Mouse (Mus musculus) heart, embryonic 13.5 days (tissue): ENCODE measurements at regions not wholly inside any gene's neighbourhood (a gene's known extent, or its start where the extent isn't known, plus 50 kb on each side); places are given as distances from the start of the nearest gene placed in this dataset.

Experiments used
- ATAC-seq: fragments of 200-750 bp; cut with Nextera tagmentation; 2 replicates; pipeline ENCODE4 v1.8.0; 2017; ENCODE audit warnings: moderate TSS enrichment; ENCODE audit not compliant: insufficient number of reproducible peaks, low FRiP score, low TSS enrichment; ENCODE audit errors: extremely low read depth
- H3K27ac ChIP-seq: fragments of 300-500 bp; sonication (generic); replicated peaks from 2 replicates; pipeline ENCODE4 v1.5.1; 2015; ENCODE audit warnings: moderate library complexity, mild to moderate bottlenecking, inconsistent platforms
- H3K27me3 ChIP-seq: fragments of 300-500 bp; sonication (generic); replicated peaks from 2 replicates; pipeline ENCODE4 v1.6.1; 2015; ENCODE audit warnings: mild to moderate bottlenecking, inconsistent platforms
- H3K36me3 ChIP-seq: fragments of 300-500 bp; sonication (generic); 2 replicates; pipeline ENCODE4 v1.6.1; 2015; ENCODE audit warnings: mild to moderate bottlenecking, inconsistent platforms
- H3K4me1 ChIP-seq: fragments of 300-500 bp; sonication (generic); 2 replicates; pipeline ENCODE4 v1.6.1; 2015; ENCODE audit warnings: inconsistent platforms
- H3K4me2 ChIP-seq: fragments of 300-500 bp; sonication (generic); 2 replicates; pipeline ENCODE4 v1.6.1; 2015; ENCODE audit warnings: inconsistent platforms, mild to moderate bottlenecking, moderate library complexity
- H3K4me3 ChIP-seq: fragments of 300-500 bp; sonication (generic); 2 replicates; pipeline ENCODE4 v1.5.1; 2015; ENCODE audit warnings: moderate library complexity, mild to moderate bottlenecking, inconsistent platforms
- H3K9ac ChIP-seq: fragments of 300-500 bp; sonication (generic); 2 replicates; pipeline ENCODE4 v1.6.1; 2015; ENCODE audit warnings: inconsistent platforms, mild to moderate bottlenecking, moderate library complexity
- H3K9me3 ChIP-seq: fragments of 300-500 bp; sonication (generic); 2 replicates; pipeline ENCODE4 v1.6.1; 2016; ENCODE audit warnings: inconsistent platforms
- WGBS: fragments of 180-500 bp; shearing (Covaris S2); methylation state at CpG from one replicate; pipeline ENCODE4 v1.1.7; 2015; ENCODE audit warnings: mixed read lengths; 5-methylcytosine and 5-hydroxymethylcytosine counted together

DNA sequence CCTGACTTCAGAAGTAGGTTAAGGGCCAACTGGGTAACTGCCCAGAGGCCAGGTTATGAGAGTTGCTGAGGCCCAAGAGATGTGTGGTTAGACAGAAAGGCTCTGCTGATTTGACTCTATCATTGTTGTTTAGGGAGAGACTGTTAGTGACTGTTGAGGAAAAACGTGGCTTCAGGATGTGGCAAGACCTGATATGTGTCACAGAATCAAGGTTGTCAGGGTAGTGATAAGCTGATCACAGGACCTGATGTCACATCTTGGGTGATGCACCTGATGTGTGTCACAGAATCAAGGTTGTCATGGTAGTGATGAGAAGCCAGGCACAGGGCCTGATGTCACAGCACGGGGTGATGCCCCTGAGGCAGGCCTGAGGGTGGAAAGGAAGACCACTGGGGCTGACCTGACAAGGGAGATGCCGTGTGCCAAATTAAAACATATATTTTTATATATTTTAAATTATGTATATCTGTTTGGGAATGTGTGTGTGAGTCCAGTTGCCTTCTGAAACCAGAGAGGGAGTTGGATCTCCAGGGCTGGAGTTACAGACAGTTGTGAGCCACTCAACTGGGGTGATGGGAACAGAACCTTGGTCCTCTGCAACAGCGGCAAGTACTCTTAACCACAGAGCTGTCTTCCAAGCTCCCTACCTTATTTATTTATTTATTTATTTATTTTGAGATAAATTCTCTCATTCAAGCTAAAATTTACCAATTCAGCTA, 115.6 kb upstream of the Eef2kmt start:
- Histone ChIP-seq H3K4me1 (0 out of 2 replicates have a peak, but pooled peaks cover 7% of the 10 kb centered on the region), H3K9ac (no peak overlapping the region), H3K4me2 (no peak overlapping the region), H3K36me3 (no peaks in the 10 kb centered on the region), H3K27me3 (no peaks in the 10 kb centered on the region), H3K9me3 (no peaks in the 10 kb centered on the region), H3K27ac (no peak overlapping the region), H3K4me3 (no peak overlapping the region)
- no peak for ATAC-seq
- WGBS: 79% methylated on average over 4 of the region's 4 CpGs

DNA sequence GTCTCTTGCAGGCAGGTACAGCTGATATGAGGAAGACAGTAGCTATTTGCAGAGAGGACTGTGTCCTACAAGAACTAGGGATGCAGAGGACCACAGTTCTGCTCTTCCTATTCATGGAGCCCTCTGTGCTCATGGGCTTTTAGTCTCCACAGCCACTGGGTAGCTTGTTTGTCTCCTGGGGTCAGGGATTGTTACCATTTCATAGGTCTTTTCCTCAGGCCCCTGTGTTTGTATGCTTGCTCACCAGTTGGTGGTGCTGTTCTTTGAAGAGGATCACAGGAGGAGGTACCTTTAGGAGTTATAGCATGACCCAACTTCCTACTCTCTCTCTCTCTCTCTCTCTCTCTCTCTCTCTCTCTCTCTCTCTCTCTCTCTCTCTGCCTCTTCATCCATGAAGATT, 114.7 kb upstream of the Eef2kmt start:
- no peaks in the 10 kb centered on the region for H3K27me3 ChIP-seq
- no peaks in the 10 kb centered on the region for H3K9me3 ChIP-seq
- H3K4me3 ChIP-seq: no peak overlapping the region
- no peak overlapping the region for H3K9ac ChIP-seq
- H3K36me3 ChIP-seq: no peaks in the 10 kb centered on the region
- no peak for ATAC-seq
- H3K4me1 ChIP-seq: 0 out of 2 replicates have a peak, but pooled peaks cover 7% of the 10 kb centered on the region
- no peak overlapping the region for H3K4me2 ChIP-seq
- H3K27ac ChIP-seq: no peak overlapping the region

DNA sequence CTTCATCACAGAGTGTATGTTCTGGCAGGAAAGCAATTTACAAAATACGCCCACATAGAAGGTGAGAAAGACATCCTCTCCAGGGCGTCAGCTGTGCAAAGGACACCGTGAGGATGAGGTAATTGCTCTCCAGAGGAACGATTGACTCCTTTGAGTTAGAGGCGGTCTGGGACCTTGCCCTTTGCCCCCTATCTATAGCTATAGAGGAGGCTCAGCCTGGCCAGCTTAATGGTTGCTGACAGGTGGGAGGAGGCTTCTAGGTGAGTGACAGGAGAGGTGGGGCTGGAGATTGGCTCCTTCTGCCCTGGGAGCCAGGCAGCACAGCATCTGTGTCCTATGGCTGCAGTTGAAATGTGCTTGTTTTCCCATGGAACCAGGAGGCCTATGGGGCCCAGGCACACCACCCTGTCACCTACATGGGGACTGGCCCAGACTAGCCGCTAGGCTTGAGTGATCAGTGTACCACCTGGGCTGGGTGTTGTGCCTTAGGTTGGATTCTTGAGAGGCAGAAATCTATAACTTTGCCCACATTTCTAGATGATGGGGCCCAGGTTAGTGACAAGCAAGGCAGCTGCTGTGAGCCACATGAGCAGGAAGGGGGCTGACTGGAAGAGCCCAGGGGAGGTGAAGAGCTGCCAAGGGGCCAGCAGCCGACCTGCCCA, 113.2 kb upstream of the Eef2kmt start:
- H3K36me3 ChIP-seq: no peaks in the 10 kb centered on the region
- ATAC-seq: no peak; the same call in 1 of the 2 replicates
- no peaks in the 10 kb centered on the region for H3K9me3 ChIP-seq
- WGBS: 32% methylated on average over 7 of the region's 7 CpGs
- no peak overlapping the region for H3K9ac ChIP-seq
- H3K4me1 ChIP-seq: peaks cover 10% of the 10 kb centered on the region
- H3K4me2 ChIP-seq: no peak overlapping the region
- no peak overlapping the region for H3K4me3 ChIP-seq
- no peaks in the 10 kb centered on the region for H3K27me3 ChIP-seq
- H3K27ac ChIP-seq: no peak overlapping the region

DNA sequence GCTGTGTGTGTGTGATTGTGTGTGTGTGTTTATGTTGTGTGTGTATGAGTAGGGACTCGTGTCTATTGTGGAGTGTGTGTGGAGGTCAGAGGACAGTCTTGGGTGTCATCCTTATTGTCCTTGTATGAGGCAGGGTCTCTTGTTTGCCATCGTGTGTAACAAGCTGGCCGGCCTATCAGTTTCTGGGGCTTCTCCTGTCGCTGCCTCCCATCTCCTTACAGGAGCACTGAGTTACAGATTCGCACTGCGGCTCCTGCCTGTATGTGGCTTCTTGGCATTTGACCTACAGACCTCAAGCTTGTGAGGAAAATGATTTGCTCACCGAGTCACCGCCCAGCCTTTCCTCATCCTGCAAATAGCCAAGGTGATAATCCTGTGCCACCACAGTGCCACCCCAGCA, 112.6 kb upstream of the Eef2kmt start:
- H3K36me3 ChIP-seq: no peaks in the 10 kb centered on the region
- H3K27me3 ChIP-seq: no peaks in the 10 kb centered on the region
- no peak overlapping the region for H3K4me2 ChIP-seq
- no peak for ATAC-seq
- peaks cover 10% of the 10 kb centered on the region for H3K4me1 ChIP-seq
- H3K4me3 ChIP-seq: no peak overlapping the region
- whole genome bisulfite sequencing: 64% methylated on average over 8 of the region's 8 CpGs
- no peak overlapping the region for H3K9ac ChIP-seq
- no peaks in the 10 kb centered on the region for H3K9me3 ChIP-seq
- no peak overlapping the region for H3K27ac ChIP-seq

DNA sequence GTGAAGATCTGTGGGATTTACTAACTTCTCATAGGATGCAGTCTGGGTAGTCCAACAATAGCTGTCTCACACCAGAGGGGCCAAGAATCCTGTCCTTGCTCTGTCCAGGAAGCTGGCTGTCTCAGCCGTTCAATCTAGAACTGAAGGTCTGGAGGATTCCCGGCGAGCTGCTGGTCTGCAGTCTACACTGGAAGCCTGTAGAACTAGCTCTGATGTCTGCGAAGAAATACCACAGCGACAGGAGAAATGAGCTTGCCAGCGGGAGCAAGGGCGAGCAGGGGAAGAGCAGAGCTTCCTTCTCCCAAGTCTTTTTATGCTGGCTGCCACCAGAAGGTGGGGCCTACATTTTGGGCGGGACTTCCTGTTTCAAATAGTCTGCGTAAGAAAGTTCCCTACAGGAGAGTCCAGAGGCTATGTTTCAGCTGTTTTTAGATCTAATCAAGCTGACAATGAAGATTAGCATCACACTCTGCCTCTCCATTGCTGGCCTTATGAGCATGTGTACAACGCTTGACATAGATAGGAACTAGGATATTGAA, 111.9 kb upstream of the Eef2kmt start:
- no peaks in the 10 kb centered on the region for H3K9me3 ChIP-seq
- no peak overlapping the region for H3K27ac ChIP-seq
- 71% methylated on average over 10 of the region's 10 CpGs for WGBS
- no peak for ATAC-seq
- no peak overlapping the region for H3K9ac ChIP-seq
- H3K4me1 ChIP-seq: peaks cover 10% of the 10 kb centered on the region
- H3K4me3 ChIP-seq: no peak overlapping the region
- no peaks in the 10 kb centered on the region for H3K36me3 ChIP-seq
- H3K27me3 ChIP-seq: no peaks in the 10 kb centered on the region
- H3K4me2 ChIP-seq: no peak overlapping the region

DNA sequence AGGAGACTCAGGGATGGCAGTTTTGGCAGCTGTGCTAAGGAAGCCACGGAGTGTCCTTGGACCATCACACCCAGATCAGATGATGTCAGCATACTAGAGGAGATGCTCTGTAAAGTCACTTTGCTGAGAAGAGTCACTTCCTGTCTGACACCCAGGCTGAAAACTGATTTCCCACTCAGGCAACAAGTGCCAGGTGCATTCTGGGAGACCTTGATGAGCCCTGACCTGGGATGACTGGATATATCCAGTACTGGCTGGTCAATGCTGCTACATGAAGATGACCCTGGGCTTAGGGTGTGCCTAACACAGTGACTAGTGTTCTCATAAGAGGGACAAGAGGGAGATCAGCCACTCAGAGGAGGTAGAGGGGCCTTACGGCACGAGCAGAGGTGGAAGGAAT, 110.2 kb upstream of the Eef2kmt start:
- Histone ChIP-seq H3K27me3 (no peaks in the 10 kb centered on the region), H3K9me3 (no peaks in the 10 kb centered on the region), H3K4me3 (no peak overlapping the region), H3K4me1 (peaks cover 10% of the 10 kb centered on the region), H3K4me2 (no peak overlapping the region), H3K27ac (no peak overlapping the region), H3K36me3 (no peaks in the 10 kb centered on the region), H3K9ac (no peak overlapping the region)
- no peak for ATAC-seq
- WGBS: 79% methylated on average over 3 of the region's 3 CpGs

DNA sequence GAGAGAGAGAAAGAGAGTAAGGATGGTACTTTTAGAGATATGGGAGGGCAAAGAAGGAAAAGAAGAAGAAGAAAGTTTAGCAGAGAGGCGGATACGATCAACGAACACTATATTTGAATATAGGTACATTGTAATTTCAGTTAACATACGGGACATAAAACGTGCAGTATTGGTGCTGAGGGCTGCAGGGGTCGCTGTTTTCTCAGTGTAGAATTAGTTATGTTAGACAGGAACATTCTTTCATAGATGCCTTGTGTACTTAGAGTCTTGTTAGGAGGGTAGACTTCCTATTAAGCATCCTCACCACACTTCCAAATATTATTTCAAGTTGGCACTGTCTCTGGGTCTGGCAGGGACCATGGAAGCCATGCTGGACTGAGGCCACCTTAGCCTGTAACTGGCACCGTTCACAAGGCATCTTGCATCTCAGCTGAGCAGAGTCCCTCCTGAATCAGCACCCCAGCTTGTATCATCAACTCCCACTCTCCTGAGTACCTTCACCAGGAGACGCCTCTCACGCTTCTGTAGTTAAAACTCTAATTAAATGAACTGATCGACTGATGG, 107.3 kb upstream of the Eef2kmt start:
- 73% methylated on average over 10 of the region's 10 CpGs for WGBS
- Histone ChIP-seq H3K27ac (no peak overlapping the region), H3K9ac (no peak overlapping the region), H3K4me3 (no peak overlapping the region), H3K36me3 (no peaks in the 10 kb centered on the region), H3K4me2 (no peak overlapping the region), H3K27me3 (no peaks in the 10 kb centered on the region), H3K9me3 (0 out of 2 replicates have a peak, but pooled peaks cover 2% of the 10 kb centered on the region), H3K4me1 (peaks cover 7% of the 10 kb centered on the region)
- no peak for ATAC-seq

DNA sequence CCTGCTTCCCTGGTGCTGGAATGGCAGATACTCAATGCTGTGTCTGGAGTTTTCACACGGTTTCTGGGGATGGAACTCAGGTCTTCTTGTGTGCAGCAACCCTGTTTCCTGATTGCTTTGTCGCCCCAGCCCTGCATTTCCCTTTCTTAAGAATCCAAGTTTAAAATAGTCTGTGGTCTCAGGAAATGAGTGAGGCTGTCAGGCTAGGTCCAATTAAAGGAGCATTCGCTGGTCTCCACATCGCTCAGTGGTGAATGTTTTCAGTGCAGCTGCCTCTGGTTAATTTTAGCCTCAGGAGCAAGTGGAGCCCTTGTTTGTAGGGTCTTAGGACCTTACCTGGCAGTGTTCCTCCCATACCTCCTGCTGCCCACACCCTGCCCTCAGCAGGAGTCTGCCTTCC, 103.4 kb upstream of the Eef2kmt start:
- H3K4me1 ChIP-seq: no peaks in the 10 kb centered on the region
- no peak for ATAC-seq
- H3K4me3 ChIP-seq: no peak overlapping the region
- WGBS: 63% methylated on average over 4 of the region's 4 CpGs
- no peak overlapping the region for H3K9ac ChIP-seq
- H3K9me3 ChIP-seq: 0 out of 2 replicates have a peak, but pooled peaks cover 6% of the 10 kb centered on the region
- H3K4me2 ChIP-seq: no peak overlapping the region
- H3K36me3 ChIP-seq: no peaks in the 10 kb centered on the region
- H3K27me3 ChIP-seq: no peaks in the 10 kb centered on the region
- H3K27ac ChIP-seq: no peak overlapping the region

DNA sequence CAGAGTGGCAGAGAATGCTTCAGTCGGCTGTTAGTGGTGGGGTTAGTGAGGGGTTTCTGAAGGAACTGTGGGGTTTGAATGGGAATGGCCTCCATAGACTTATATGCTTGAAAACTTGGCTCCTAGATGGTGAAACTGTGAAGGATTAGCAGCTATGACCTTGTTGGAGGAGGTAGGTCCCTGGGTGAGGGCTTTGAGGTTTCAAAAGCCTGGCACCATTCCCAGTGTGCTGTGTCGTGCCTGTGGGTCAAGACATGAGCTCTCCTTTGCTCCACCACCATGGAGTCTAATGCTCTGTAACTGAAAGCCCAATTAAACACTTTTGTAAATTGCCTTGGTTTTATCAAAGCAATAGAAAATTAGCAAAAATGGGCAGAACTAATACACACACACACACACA, 98.1 kb upstream of the Eef2kmt start:
- ATAC-seq: no peak
- Histone ChIP-seq H3K9ac (no peak overlapping the region), H3K4me2 (no peak overlapping the region), H3K27ac (no peak overlapping the region), H3K4me1 (peaks cover 8% of the 10 kb centered on the region; the same call in 1 of the 2 replicates), H3K36me3 (no peaks in the 10 kb centered on the region), H3K27me3 (peaks cover 4% of the 10 kb centered on the region), H3K4me3 (no peak overlapping the region), H3K9me3 (peaks cover 6% of the 10 kb centered on the region; the same call in 1 of the 2 replicates)
- WGBS: 39% methylated on average over 2 of the region's 2 CpGs

DNA sequence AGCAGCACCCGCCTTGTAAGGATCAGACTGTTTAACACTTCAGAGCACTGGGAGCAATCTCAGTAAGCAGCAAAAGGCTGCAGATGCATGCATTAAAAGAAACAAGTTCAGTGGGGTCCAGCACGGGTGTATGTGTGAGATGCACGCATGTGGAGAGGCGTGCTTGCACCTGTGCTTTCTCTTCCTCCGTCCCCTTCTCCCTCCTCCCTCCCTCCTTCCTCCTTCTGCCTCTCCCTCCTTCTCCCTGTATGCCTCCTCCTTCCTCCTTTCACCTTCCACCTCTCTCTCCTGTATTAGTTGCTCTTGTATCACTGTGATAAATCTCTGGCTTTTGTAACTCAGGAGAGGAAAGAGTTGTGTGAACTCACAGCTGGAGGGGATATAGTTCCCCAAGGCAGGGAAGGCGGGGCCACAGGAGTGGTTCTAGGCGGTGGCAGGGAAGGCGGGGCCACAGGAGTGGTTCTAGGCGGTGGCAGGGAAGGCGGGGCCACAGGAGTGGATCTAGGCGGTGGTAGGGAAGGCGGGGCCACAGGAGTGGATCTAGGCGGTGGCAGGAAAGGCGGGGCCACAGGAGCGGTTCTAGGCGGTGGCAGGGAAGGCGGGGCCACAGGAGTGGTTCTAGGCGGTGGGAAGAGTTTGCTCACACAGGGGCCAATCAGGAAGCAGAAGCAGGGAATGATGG, 96.2 kb upstream of the Eef2kmt start:
- Histone ChIP-seq H3K9ac (no peak overlapping the region), H3K9me3 (no peaks in the 10 kb centered on the region; the same call in 1 of the 2 replicates), H3K36me3 (no peaks in the 10 kb centered on the region), H3K4me1 (peaks cover 8% of the 10 kb centered on the region; the same call in 1 of the 2 replicates), H3K27me3 (peaks cover 4% of the 10 kb centered on the region), H3K4me2 (peak overlapping the region; percentile 47), H3K27ac (no peak overlapping the region), H3K4me3 (peak overlapping the region; percentile 9; the same call in 1 of the 2 replicates)
- ATAC-seq: no peak
- 5% methylated on average over 18 of the region's 18 CpGs for WGBS

DNA sequence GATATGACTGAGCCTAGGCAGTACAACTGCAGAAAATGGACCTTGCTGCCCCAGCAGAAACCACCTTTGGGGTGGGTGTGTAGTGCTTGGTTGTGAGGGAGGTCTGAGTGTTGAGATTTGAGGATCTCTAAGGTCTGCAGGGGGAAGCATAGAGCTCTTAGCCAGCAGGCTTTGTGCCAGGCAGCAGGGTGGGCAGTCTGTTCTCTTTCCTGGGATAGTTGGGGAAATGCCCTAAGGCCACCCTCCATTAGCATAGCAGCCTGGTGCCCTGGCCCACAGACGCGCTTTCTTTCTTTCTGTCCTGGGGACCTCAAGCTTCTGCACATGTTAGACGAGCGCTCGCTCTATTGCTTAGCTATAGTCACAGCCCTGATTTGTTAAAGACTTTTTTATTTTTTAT, 91.4 kb upstream of the Eef2kmt start:
- no peak overlapping the region for H3K27ac ChIP-seq
- H3K4me2 ChIP-seq: no peak overlapping the region
- H3K9ac ChIP-seq: no peak overlapping the region
- H3K4me3 ChIP-seq: no peak overlapping the region
- H3K36me3 ChIP-seq: no peaks in the 10 kb centered on the region
- no peaks in the 10 kb centered on the region; the same call in 1 of the 2 replicates for H3K9me3 ChIP-seq
- WGBS: 76% methylated on average over 5 of the region's 5 CpGs
- peaks cover 4% of the 10 kb centered on the region for H3K27me3 ChIP-seq
- peaks cover 4% of the 10 kb centered on the region; the same call in 1 of the 2 replicates for H3K4me1 ChIP-seq
- no peak for ATAC-seq
